Comparison of ENCODE assay signal across 15 mouse cellular contexts in the genomic region with DNA sequence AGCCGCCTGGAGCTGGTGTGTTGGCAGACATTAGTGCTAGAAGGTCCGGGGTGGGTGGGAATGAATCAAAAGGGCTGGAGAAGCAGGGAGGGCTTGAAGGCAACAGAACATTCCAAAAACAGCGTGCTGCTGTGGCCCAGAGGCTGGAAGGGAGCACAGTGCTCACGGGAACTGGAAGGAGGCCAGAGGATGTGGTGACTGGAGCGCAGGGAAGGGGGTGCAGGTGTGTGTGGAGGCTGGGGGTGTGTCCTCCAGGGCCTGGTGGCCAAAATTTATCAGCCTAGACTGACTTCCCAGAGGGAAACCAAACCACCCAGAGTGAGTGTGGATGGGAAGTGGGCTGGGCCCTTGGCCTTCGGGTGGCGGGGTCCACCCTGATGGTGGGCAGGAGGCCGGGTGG. TPM values are rescaled to one million over a fixed set of nuclear protein-coding genes. Genes with fewer than 3 reads are reported as not detected.
DNase-seq lines count a peak whose midpoint lies in the region; ATAC-seq and TF ChIP-seq lines count a peak whose summit lies in the region.
"Had no signal": no experiment of that assay in that cellular context is flagged by ENCODE, and none has a peak within 500 bp of the region (broad histone marks: within the 10 kb centered on the region; RNA-seq: fewer than 3 reads in every experiment).

No protein-coding gene starts in this region.

- no peaks in the 10 kb centered on the region for H3K9me3 ChIP-seq in E14TG2a.4 (ENCODE audit: low read length)
- no peaks in the 10 kb centered on the region for H3K9me3 ChIP-seq in heart, embryonic 12.5 days (replicated peaks)
- H3K9me3 ChIP-seq in limb, embryonic 15.5 days, result no peaks in the 10 kb centered on the region

- WGBS in heart, embryonic 12.5 days, result 67% methylated on average over 8 of the region's 8 CpGs
- WGBS in limb, embryonic 15.5 days, result 47% methylated on average over 8 of the region's 8 CpGs

- no peak overlapping the region for H3K4me3 ChIP-seq in gastrocnemius, adult 2 months
- H3K4me3 ChIP-seq in E14TG2a.4 (replicated peaks; ENCODE audit: low read length), result 0 out of 2 replicates have a peak overlapping the region, but pooled peaks have one; percentile 7
- no peak overlapping the region for H3K4me3 ChIP-seq in heart, embryonic 12.5 days
- no peak overlapping the region for H3K4me3 ChIP-seq in limb, embryonic 15.5 days
- H3K4me3 ChIP-seq: left cerebral cortex, adult 2 months had no signal

- no peaks in the 10 kb centered on the region for H3K27me3 ChIP-seq in E14TG2a.4 (ENCODE audit: insufficient read depth, low read length)
- H3K27me3 ChIP-seq in heart, embryonic 12.5 days (replicated peaks), result no peaks in the 10 kb centered on the region
- no peaks in the 10 kb centered on the region for H3K27me3 ChIP-seq in limb, embryonic 15.5 days

- H3K27ac ChIP-seq in gastrocnemius, adult 2 months, result no peak overlapping the region
- H3K27ac ChIP-seq in heart, embryonic 12.5 days (ENCODE audit: poor library complexity, severe bottlenecking), result peak overlapping the region; percentile 96
- H3K27ac ChIP-seq in limb, embryonic 15.5 days, result peak overlapping the region; percentile 22; the same call in 1 of the 2 replicates
- H3K27ac ChIP-seq: hindbrain, embryonic 14.5 days had no signal

- peak overlapping the region; percentile 44; the same call in 1 of the 2 replicates for H3K9ac ChIP-seq in heart, embryonic 12.5 days
- H3K9ac ChIP-seq in limb, embryonic 15.5 days, result no peak overlapping the region
- H3K9ac ChIP-seq: hindbrain, embryonic 14.5 days had no signal

- peaks cover 12% of the 10 kb centered on the region for H3K36me3 ChIP-seq in E14TG2a.4 (ENCODE audit: insufficient read depth, low read length)
- H3K36me3 ChIP-seq in heart, embryonic 12.5 days, result peaks cover 10% of the 10 kb centered on the region; the same call in 1 of the 2 replicates
- no peaks in the 10 kb centered on the region for H3K36me3 ChIP-seq in limb, embryonic 15.5 days

- DNase-seq in gastrocnemius, adult 2 months, result peak; percentile 44
- no peak for DNase-seq in gastrocnemius, postnatal 36 days
- no peak for DNase-seq in lung, adult 18-20 months
- DNase-seq in cerebellum, adult 11-12 months, result no peak
- no peak for DNase-seq in adrenal gland, postnatal 10 days
- DNase-seq: adrenal gland, postnatal 36 days; B cell, adult 2 months; cerebellum, adult 8-10 months; kidney, adult 18-20 months; lung, adult 2 months had no signal

- no peak for ATAC-seq in heart, embryonic 12.5 days (ENCODE audit: insufficient number of reproducible peaks, low FRiP score)
- ATAC-seq in limb, embryonic 15.5 days (ENCODE audit: insufficient number of reproducible peaks, low FRiP score, low TSS enrichment, low read depth), result no peak

- TF ChIP-seq CTCF in gastrocnemius, adult 2 months (IDR thresholded peaks at IDR 0.05), result no peak
- TF ChIP-seq CTCF in E14TG2a.4 (conservative IDR thresholded peaks at IDR 0.05; ENCODE audit: low read length), result no peak

- intact Hi-C loops in gastrocnemius, adult 2 months (cut with DNase I), result no loop called here
- intact Hi-C loops in gastrocnemius, postnatal 36 days (cut with DNase I), result no loop called here

- H3K4me1 ChIP-seq in E14TG2a.4 (replicated peaks; ENCODE audit: low read depth, low read length), result peaks cover 77% of the 10 kb centered on the region
- peaks cover 58% of the 10 kb centered on the region for H3K4me1 ChIP-seq in heart, embryonic 12.5 days (replicated peaks)
- peaks cover 34% of the 10 kb centered on the region for H3K4me1 ChIP-seq in limb, embryonic 15.5 days

- no peak overlapping the region for H3K4me2 ChIP-seq in heart, embryonic 12.5 days
- H3K4me2 ChIP-seq in limb, embryonic 15.5 days, result no peak overlapping the region
- H3K4me2 ChIP-seq: hindbrain, embryonic 14.5 days had no signal

RNA-seq across cellular contexts. Expression of a gene that starts 14.3 kb away (rescaled TPM):
- 1 to 10 TPM; 5.9 to 7.5 TPM for total RNA-seq in gastrocnemius, adult 2 months (2021)
- total RNA-seq in gastrocnemius, postnatal 36 days (2021), result 1 to 10 TPM; 5.4 to 6.6 TPM
- polyA plus RNA-seq in heart, embryonic 12.5 days (2016; fragmentation: Nextera tagmentation; extraction: Ambion mirVana), result 12.4 and 12.5 TPM in 2 replicates
- 7.8 and 8.4 TPM in 2 replicates for polyA plus RNA-seq in limb, embryonic 15.5 days (2015; fragmentation: Nextera tagmentation; extraction: Ambion mirVana)
- 10 to 100 TPM; 30.9 to 32.3 TPM for total RNA-seq in adrenal gland, postnatal 10 days (2021)
